Mouse (Mus musculus) spleen, embryonic (tissue): ENCODE measurements around the gene Gm20388.

Source experiments
- CTCF ChIA-PET: fragments of 350-600 bp; sonication (Branson Sonifier 250); formaldehyde crosslinking; loops from one replicate; lab custom pipeline; 2022; lab: Charles Lee

Gm20388 gene

DNA sequence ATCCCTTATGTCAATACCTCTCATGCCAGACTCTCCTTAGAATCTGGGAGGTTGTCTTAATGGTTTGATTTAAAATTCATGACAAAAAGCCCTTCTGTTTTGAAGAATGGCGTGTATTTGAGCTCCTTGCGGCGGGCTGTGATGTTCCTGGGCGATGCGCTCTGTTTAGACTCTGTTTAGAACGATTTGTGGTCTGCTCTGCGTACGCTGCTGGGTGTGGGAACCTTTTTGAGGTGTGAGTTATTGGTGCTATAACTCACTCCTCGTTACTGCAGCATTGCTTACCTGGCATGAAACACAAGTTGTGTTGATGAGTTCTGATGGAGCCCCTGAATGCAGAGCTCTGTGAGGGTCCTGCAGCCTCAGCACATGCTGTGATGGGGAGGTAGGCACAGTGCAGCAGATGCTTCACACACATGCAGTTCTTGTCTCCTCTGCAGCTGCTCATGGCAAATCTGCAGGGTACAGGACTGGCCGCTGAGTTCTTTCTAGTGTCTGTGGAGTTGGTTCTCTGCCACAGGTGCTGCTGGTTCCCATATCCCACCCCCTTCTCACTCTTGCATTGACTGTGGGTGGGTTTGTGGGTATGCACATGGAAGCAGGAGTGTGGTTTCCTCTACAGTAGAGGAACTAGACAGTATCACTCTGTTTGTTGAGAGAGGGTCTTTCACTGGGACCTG is 4363.9 kb downstream of the Gm20388 start:
- CTCF ChIA-PET: interaction anchor here (0.7 to 1.2 kb wide), 3 partner anchors 43 to 255 kb away, joined by 3 to 4 read pairs (median 3); no protein-coding TSS in a partner anchor

DNA sequence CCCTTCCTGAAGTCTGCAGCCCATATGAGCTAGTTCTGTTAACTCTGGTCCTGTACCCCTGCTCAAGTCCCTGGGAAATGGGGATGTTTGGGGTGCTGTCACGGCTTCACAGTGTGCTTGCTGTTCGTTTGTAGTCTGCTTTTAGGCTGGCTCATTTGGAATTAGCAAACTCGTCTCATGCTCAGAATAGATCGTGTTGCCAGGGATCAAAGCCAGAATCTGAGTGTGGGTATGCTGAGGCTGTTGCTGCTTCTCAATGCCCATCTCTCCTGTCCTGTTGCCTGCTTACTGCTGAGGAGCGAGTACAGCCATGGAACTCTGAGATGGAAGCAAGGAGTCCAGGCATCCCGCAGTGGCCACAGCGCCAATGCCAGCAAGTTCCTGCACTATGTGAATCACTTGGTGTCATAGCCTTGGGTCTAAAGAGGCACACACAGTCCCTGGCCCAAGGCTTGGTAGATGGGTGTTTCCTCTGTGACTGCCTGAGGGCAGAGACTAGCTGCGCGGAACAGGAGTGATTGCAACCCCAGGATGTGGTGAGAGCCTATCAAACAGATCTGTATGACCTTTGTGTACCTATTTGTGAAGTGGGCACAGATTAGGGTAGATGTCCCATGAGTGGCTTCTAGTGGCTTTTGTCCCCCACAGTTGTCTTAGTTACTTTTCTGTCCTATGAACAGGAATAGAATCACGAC is 4364.9 kb downstream of the Gm20388 start:
- CTCF ChIA-PET: interaction anchor here (0.7 kb wide), 1 partner anchor 43 kb away, joined by 4 read pairs; no protein-coding TSS in a partner anchor

DNA sequence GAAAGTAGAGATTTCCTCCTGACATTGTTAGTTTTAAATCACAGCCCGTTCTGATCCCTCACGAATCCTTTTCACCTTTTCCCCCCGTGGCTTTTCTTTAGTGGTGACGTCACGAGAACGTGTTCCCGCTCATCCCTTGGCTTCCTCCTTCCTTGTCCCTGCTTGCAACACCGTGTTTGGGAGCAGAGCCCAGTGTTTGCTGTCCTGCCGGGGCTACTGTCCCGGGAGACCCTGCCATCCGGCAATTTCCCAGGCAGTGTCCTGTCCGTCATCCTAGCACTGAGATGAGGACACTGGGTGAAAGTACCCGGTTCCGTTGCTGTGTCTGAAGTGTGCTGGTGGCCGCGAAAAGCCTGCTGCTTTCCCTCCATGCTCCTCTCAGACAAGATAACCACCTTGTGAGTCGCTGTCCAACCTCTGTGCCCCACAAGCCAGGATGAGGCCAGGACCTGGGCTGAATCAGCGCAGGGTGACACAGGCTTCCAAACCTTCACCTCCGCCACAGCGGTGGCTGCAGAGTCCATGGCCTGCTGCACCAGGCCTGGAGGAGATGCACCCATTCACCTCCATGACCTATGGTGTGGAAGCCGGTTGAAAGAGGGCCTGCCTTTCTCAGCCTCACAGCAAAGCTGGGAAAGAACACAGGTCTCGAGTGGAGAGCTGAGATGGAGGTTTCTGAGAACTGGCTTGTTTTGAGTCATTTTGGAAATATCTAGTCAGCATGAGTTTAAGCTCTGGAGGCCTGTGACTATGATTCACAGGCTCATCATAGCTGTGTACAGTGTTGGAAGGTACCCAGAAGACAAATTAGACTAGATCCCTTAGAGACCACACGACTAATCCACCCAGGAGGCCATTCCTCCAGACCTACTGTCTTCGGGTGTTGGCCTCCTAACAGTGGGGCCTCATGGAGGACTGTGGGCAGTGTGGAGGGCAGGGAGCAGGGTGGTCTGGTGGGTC is 4367.6 kb downstream of the Gm20388 start:
- CTCF ChIA-PET: no interaction called here

GRCm38 (mm10) chr8:124278956-124279689 is 4368.5 kb downstream of the Gm20388 start:
- CTCF ChIA-PET: no interaction called here

DNA sequence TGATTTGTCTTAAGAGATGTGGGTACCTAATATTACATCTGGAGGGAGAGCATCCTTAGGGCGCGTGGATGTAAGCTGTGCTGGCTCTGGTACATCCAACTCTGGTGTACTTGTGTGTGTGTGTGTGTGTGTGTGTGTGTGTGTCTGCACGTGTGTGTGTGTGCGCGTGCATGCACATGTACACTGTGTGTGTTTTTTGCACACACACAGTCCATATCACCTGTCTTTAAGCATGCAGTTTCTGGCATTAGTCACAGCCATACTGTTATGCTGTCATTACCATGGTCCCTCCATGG is 4369.0 kb downstream of the Gm20388 start:
- CTCF ChIA-PET: no interaction called here

DNA sequence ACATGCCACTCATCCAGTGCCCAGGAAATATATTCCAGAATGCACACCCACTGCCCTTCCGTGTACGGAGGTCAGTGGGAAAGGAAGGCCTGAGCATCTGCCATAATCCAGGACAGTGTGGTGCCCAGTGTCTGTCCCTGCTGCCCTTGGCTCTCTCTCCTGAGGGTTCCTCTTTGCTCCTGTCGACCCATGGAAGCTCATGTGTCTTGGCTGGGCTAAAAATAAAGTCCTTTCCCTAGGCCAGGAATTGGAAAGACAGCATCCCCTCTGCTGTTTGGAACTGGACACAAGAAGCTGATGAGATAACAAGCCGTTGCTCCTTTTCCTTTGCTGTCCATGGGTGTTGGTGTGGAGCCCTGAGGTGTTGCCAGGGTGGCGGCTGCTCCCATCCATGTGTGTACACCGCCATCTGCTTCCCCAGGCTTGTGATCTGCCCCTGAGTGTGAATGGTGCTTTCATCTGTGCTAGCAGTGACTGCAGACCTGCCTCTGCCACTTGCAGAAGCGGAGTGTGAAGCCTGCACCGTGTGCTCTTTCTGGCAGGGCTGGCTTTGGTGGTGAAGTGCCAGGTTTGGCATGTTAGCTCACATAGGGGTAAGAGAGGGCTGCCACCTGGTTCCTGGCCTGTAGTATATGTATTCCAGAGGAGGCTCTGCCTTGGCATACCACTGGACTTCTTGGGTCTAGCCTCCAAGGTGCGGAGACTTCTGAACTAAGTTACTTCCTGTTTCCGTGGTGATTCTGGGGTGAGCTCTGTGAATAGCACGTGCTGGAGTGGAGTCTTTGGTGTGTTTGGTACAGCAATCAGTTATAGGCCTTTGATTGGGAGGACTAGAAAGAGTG is 4371.3 kb downstream of the Gm20388 start:
- CTCF ChIA-PET: no interaction called here

GRCm38 (mm10) chr8:124282878-124283630 is 4372.4 kb downstream of the Gm20388 start:
- CTCF ChIA-PET: no interaction called here

GRCm38 (mm10) chr8:124283644-124284332 is 4373.1 kb downstream of the Gm20388 start:
- CTCF ChIA-PET: no interaction called here

DNA sequence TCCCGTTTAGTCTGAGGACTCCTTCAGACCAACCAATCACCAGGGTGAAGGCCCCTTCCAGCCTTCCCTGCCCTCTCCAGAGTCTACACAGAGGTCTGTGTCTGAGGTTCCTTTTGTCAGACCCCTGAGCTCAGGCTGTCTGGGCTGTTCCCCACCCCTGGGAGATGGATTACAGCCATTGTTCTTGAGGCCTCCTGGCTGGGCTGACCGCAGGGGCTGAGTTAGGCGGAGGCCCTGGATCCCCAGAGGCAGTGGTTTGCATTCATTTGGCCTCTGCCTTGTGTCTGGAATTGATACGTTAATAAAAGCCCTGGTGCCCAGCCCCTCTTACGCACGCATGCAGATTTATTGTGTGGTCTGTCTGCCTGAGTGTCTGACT is 4373.7 kb downstream of the Gm20388 start:
- CTCF ChIA-PET: no interaction called here

GRCm38 (mm10) chr8:124284984-124285576 is 4374.4 kb downstream of the Gm20388 start:
- CTCF ChIA-PET: no interaction called here

DNA sequence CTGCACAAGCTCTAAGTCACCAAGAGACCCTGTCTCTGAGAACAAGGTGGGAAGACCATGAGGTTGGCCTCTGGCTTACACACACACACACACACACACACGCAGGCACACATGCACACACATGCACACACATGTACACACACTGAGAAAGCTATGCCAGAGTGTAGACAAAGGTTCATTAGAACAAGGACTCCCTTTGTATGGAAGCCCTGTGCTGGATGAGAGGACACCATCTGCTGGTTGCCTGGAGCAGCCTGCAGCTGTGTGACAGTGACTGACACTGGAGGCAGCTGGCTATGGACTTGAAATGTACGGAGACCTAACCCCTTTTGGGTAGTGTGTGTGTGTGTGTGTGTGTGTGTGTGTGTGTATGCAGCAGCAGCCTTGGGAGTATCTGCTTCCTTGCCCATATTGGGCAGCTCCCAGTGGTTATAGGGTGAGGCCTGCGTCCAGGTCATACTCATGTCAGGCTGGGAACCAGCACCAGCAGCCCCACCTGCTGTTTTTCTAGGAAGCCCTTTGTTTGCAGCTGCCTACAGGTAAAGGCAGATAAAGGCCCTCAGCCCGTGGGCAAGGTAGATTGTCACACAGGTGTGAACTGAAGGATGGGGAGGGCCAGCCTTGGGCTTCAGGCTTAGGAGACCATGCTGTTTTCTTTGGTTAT is 4376.0 kb downstream of the Gm20388 start:
- CTCF ChIA-PET: no interaction called here

DNA sequence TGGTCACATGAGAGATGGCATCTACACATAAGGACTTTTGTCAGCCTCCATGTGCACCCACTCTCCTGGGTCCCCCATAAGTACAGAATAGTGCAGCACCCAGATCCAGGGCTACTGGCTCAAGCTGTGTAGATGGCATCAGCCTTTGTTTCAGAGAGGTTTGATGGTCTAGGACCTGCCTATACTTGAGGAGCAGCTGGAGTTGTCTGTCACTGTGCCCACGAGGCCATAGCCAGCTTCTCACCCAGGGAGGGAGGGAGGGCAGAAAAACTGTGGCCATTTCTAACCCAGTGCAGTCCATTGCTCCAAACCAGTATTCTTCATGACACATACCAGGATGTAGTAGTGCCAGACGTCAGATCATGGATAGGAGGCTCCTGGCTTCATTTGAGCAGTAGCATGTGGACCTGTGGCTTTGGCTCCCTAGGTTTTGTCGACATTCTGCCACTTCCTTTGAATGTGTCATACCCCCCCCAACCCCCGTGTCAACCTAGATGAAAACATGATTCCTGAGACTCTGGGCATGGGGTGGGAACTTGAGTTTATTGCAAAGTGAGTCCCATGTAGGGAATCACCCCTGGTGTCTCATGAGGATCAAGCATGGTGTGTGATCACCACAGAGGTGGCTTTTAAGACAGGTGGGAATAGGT is 4377.7 kb downstream of the Gm20388 start:
- CTCF ChIA-PET: no interaction called here

- CTCF ChIA-PET: no interaction called here
Observed at GRCm38 (mm10) chr8:124289481-124290050, 4378.9 kb downstream of the Gm20388 start.

GRCm38 (mm10) chr8:124290911-124291691 is 4380.5 kb downstream of the Gm20388 start:
- CTCF ChIA-PET: no interaction called here

- CTCF ChIA-PET: interaction anchor here (0.6 kb wide), 1 partner anchor 310 kb away, joined by 3 read pairs; no protein-coding TSS in a partner anchor
Observed at GRCm38 (mm10) chr8:124291693-124292092, 4381.1 kb downstream of the Gm20388 start.

DNA sequence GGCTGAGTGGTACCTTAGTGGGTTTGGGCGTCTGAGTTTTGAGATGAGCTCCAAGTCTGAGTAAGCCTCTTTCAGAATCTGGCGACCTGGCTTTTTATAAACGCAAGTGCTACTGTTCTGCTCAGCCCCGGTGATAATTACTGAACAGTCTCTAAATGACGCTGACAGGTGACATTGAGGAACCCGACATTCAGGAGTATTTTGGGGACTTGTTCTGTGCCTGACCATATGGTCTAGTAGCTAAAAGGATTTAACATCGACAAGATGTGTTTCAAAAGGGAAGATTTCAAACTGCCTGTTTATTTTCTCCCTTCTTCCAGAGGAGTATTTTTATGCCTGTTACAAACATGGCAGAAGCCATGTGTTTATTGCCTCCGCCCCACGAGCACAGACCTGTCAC is 4382.3 kb downstream of the Gm20388 start:
- CTCF ChIA-PET: no interaction called here

DNA sequence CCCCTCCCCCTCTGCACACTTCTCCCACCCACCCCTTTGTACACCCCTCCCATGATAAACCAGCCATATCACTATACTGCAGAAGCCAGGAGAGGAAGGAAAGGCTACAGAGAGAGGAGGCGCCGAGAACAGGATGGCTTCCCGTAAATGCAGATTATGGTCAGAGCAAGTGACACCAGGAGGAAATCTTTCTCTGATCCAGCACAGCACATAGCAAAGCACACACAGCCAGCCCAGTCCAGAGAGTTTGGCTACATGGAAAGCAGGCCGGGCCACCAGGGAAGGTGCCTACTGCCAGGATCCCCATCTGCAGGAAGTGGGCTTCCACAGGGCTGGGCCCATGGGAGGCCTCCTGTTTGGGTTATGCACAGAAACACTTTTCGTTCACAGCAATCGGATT is 4383.8 kb downstream of the Gm20388 start:
- CTCF ChIA-PET: no interaction called here
